Mouse (Mus musculus) C2C12 (cell line): ENCODE measurements at regions not wholly inside any gene's neighbourhood (a gene's known extent, or its start where the extent isn't known, plus 50 kb on each side); places are given as distances from the start of the nearest gene placed in this dataset.

Experiments used
- CEBPB ChIP-seq: IDR thresholded peaks from one replicate; pipeline ENCODE4 v1.6.1; 2011; ENCODE audit warnings: low read depth, mild to moderate bottlenecking, control low read depth, moderate library complexity
- CTCF ChIP-seq: IDR thresholded peaks from one replicate; pipeline ENCODE4 v1.5.1; 2011; ENCODE audit not compliant: control insufficient read depth, insufficient read depth, insufficient read length

- no peak for TF ChIP-seq CTCF
- no peak for TF ChIP-seq CEBPB
These were observed 120.8 kb upstream of the Dnajc1 start for GRCm38 (mm10) chr2:18513435-18513834.
